Mouse (Mus musculus) G1E (cell line): Measurements from ENCODE around the gene Syndig1. TPM values are rescaled to one million over a fixed set of nuclear protein-coding genes. Genes with fewer than 3 reads are reported as not detected.

Experiments used
- ATAC-seq: 2 replicates; pipeline ENCODE4 v1.8.0; 2016; ENCODE audit warnings: mild to moderate bottlenecking; ENCODE audit not compliant: insufficient number of reproducible peaks, poor library complexity, low FRiP score, severe bottlenecking; ENCODE audit errors: extremely low read depth
- DNase-seq: peaks from one replicate; pipeline ENCODE4 v3.0.0; 2012; ENCODE audit warnings: low spot score
- H3K27me3 ChIP-seq: 2 replicates; pipeline ENCODE4 v1.6.1; 2012; ENCODE audit warnings: mild to moderate bottlenecking, low read length, inconsistent platforms; ENCODE audit not compliant: insufficient read depth
- H3K36me3 ChIP-seq: replicated peaks from 2 replicates; pipeline ENCODE3; 2012; ENCODE audit warnings: mild to moderate bottlenecking, inconsistent platforms
- H3K4me1 ChIP-seq: 2 replicates; pipeline ENCODE4 v1.6.1; 2012; ENCODE audit warnings: low read depth, low read length, inconsistent platforms, mixed read lengths; ENCODE audit not compliant: insufficient read depth
- H3K4me3 ChIP-seq: 2 replicates; pipeline ENCODE4 v1.5.1; 2012; ENCODE audit warnings: low read depth, mild to moderate bottlenecking, inconsistent platforms, low read length, moderate library complexity, mixed read lengths
- H3K9me3 ChIP-seq: replicated peaks from 2 replicates; pipeline ENCODE4 v1.6.1; 2012; ENCODE audit warnings: inconsistent platforms
- CTCF ChIP-seq: IDR thresholded peaks from 2 replicates; pipeline ENCODE4 v1.5.1; 2012; ENCODE audit warnings: low read depth, low read length, inconsistent platforms, mixed read lengths
- GATA1 ChIP-seq: IDR thresholded peaks from 2 replicates; pipeline ENCODE4 v1.6.1; 2012; ENCODE audit warnings: borderline replicate concordance, low read length, inconsistent platforms, mixed read lengths
- GATA2 ChIP-seq: IDR thresholded peaks from 2 replicates; pipeline ENCODE4 v1.6.1; 2012; ENCODE audit warnings: low read depth, low read length, inconsistent platforms, borderline replicate concordance
- POLR2AphosphoS5 ChIP-seq: IDR thresholded peaks from 2 replicates; pipeline ENCODE4 v1.6.1; 2012; ENCODE audit warnings: low read depth, low read length, inconsistent platforms; ENCODE audit not compliant: insufficient replicate concordance
- TAL1 ChIP-seq: conservative IDR thresholded peaks from 2 replicates; pipeline ENCODE4 v1.6.1; 2012; ENCODE audit warnings: low read depth, low read length, inconsistent platforms, mixed read lengths
- polyA plus RNA-seq: library from polyadenylated mRNA; stranded (reverse); fragments of >175 nt; gene quantifications from 2 replicates; pipeline ENCODE4 v1.2.3, GENCODE M21; 2012
- total RNA-seq, 2 experiments: library from RNA; stranded (forward) in 1 of 2; stranded (reverse) in 1 of 2; fragments of 200-1000 nt in 1 of 2; fragments of >200 nt in 1 of 2; fragmentation: Nextera tagmentation in 1 of 2; gene quantifications; 2 replicates each; pipeline ENCODE4 v1.2.3; 2014 to 2017

The Syndig1 gene
- not detected in 2 replicates for total RNA-seq (2014; fragmentation: Nextera tagmentation)
- 0.06 and 0.16 TPM in 2 replicates for total RNA-seq (2017)
- polyA plus RNA-seq, result not detected in 2 replicates

- peaks cover 23% of the 10 kb centered on the region for H3K9me3 ChIP-seq
- H3K4me1 ChIP-seq, result no peaks in the 10 kb centered on the region
- DNase-seq (no peak), ATAC-seq (no peak)
- H3K27me3 ChIP-seq, result no peaks in the 10 kb centered on the region
- TF ChIP-seq GATA2, result no peak
- TF ChIP-seq TAL1, result no peak
- no peak for TF ChIP-seq GATA1
- TF ChIP-seq POLR2AphosphoS5, result no peak
- TF ChIP-seq CTCF, result no peak
- H3K4me3 ChIP-seq, result no peak within 1 kb of the TSS
- no peaks in the 10 kb centered on the region for H3K36me3 ChIP-seq
Observed at GRCm38 (mm10) chr2:149828911-149829310, at the start of gene Syndig1. TSS of gene Syndig1 (plus strand) at chr2:149829211.

GRCm38 (mm10) chr2:149798613-149799012, 30.4 kb upstream of the Syndig1 start:
- no peak for ATAC-seq
- H3K4me3 ChIP-seq, result no peak overlapping the region
- TF ChIP-seq POLR2AphosphoS5 (no peak), TAL1 (no peak), GATA2 (no peak), CTCF (no peak), GATA1 (no peak)
- no peaks in the 10 kb centered on the region for H3K36me3 ChIP-seq
- H3K4me1 ChIP-seq, result no peaks in the 10 kb centered on the region
- no peak for DNase-seq
- H3K27me3 ChIP-seq, result no peaks in the 10 kb centered on the region
- no peaks in the 10 kb centered on the region for H3K9me3 ChIP-seq

GRCm38 (mm10) chr2:149804599-149805140, 24.3 kb upstream of the Syndig1 start:
- no peaks in the 10 kb centered on the region for H3K27me3 ChIP-seq
- no peaks in the 10 kb centered on the region for H3K36me3 ChIP-seq
- no peak for DNase-seq
- H3K4me1 ChIP-seq, result no peaks in the 10 kb centered on the region
- H3K9me3 ChIP-seq, result no peaks in the 10 kb centered on the region; the same call in 1 of the 2 replicates
- no peak for TF ChIP-seq GATA1
- TF ChIP-seq GATA2, result no peak
- no peak for TF ChIP-seq CTCF
- no peak for ATAC-seq
- no peak overlapping the region for H3K4me3 ChIP-seq

GRCm38 (mm10) chr2:149805256-149805655, 23.8 kb upstream of the Syndig1 start:
- Histone ChIP-seq H3K36me3 (no peaks in the 10 kb centered on the region), H3K4me1 (no peaks in the 10 kb centered on the region), H3K27me3 (no peaks in the 10 kb centered on the region), H3K4me3 (no peak overlapping the region), H3K9me3 (no peaks in the 10 kb centered on the region; the same call in 1 of the 2 replicates)
- DNase-seq (no peak), ATAC-seq (no peak)
- no peak for TF ChIP-seq GATA2
- no peak for TF ChIP-seq TAL1
- no peak for TF ChIP-seq GATA1
- no peak for TF ChIP-seq CTCF
- no peak for TF ChIP-seq POLR2AphosphoS5

- ATAC-seq, result no peak
- no peak for TF ChIP-seq CTCF
- no peak for TF ChIP-seq TAL1
- TF ChIP-seq GATA2, result no peak
- no peak for TF ChIP-seq POLR2AphosphoS5
- TF ChIP-seq GATA1, result no peak
- H3K27me3 ChIP-seq, result no peaks in the 10 kb centered on the region
Observed at GRCm38 (mm10) chr2:149812899-149813298, 16.1 kb upstream of the Syndig1 start.

GRCm38 (mm10) chr2:149818395-149818794, 10.6 kb upstream of the Syndig1 start:
- TF ChIP-seq GATA1 (no peak), GATA2 (no peak), CTCF (no peak), TAL1 (no peak), POLR2AphosphoS5 (no peak)
- DNase-seq, result no peak
- no peaks in the 10 kb centered on the region; the same call in 1 of the 2 replicates for H3K9me3 ChIP-seq
- no peak overlapping the region for H3K4me3 ChIP-seq
- ATAC-seq, result no peak
- H3K36me3 ChIP-seq, result no peaks in the 10 kb centered on the region
- H3K27me3 ChIP-seq, result no peaks in the 10 kb centered on the region
- H3K4me1 ChIP-seq, result no peaks in the 10 kb centered on the region

More at GRCm38 (mm10) chr2:149812899-149813298, 16.1 kb upstream of the Syndig1 start:
- no peak overlapping the region for H3K4me3 ChIP-seq
- no peak for DNase-seq
- 0 out of 2 replicates have a peak, but pooled peaks cover 3% of the 10 kb centered on the region for H3K9me3 ChIP-seq
- H3K4me1 ChIP-seq, result no peaks in the 10 kb centered on the region
- H3K36me3 ChIP-seq, result no peaks in the 10 kb centered on the region

- DNase-seq (no peak), ATAC-seq (no peak)
- Histone ChIP-seq H3K27me3 (no peaks in the 10 kb centered on the region), H3K4me1 (no peaks in the 10 kb centered on the region), H3K9me3 (no peaks in the 10 kb centered on the region; the same call in 1 of the 2 replicates), H3K4me3 (no peak overlapping the region), H3K36me3 (no peaks in the 10 kb centered on the region)
- no peak for TF ChIP-seq GATA2
- TF ChIP-seq TAL1, result no peak
Observed at GRCm38 (mm10) chr2:149819751-149820150, 9.3 kb upstream of the Syndig1 start.
